In genomic region chr4:112287178-112287974, GRCm38 (mm10) we compare ENCODE assay signal across 18 mouse cellular contexts. TPM values are rescaled to one million over a fixed set of nuclear protein-coding genes. Genes with fewer than 3 reads are reported as not detected.
"Had no signal": no experiment of that assay in that cellular context is flagged by ENCODE, and none has a peak within 500 bp of the region (broad histone marks: within the 10 kb centered on the region; RNA-seq: fewer than 3 reads in every experiment).

No protein-coding gene starts in this region.

- H3K4me1 ChIP-seq: limb, embryonic 12.5 days; liver, embryonic 13.5 days; midbrain, embryonic 10.5 days; midbrain, embryonic 15.5 days had no signal

- ATAC-seq: midbrain, embryonic 15.5 days had no signal

- H3K27ac ChIP-seq: layer of hippocampus, adult 2 months; limb, embryonic 12.5 days; liver, embryonic 13.5 days; midbrain, embryonic 10.5 days; midbrain, embryonic 15.5 days had no signal

- H3K9me3 ChIP-seq: liver, embryonic 13.5 days; midbrain, embryonic 15.5 days had no signal

- H3K4me3 ChIP-seq: layer of hippocampus, adult 2 months; limb, embryonic 12.5 days; liver, embryonic 13.5 days; midbrain, embryonic 10.5 days; midbrain, embryonic 15.5 days had no signal

- H3K36me3 ChIP-seq: limb, embryonic 12.5 days; liver, embryonic 13.5 days; midbrain, embryonic 10.5 days; midbrain, embryonic 15.5 days had no signal

- DNase-seq: kidney, adult 18-20 months; kidney, postnatal 10 days; liver; liver, embryonic 13.5 days; liver, postnatal 0 days; right cerebral cortex, postnatal 25 days; spleen, adult 18-20 months; thymus, postnatal 36 days had no signal

- H3K4me2 ChIP-seq: limb, embryonic 12.5 days; liver, embryonic 13.5 days; midbrain, embryonic 15.5 days had no signal

- H3K27me3 ChIP-seq: limb, embryonic 12.5 days; liver, embryonic 13.5 days; midbrain, embryonic 15.5 days had no signal

- H3K9ac ChIP-seq: limb, embryonic 12.5 days; liver, embryonic 13.5 days; liver, postnatal 0 days; midbrain, embryonic 15.5 days had no signal

RNA-seq across cellular contexts. Expression of gene Skint3, which starts 55.3 kb away (rescaled TPM):
- total RNA-seq: layer of hippocampus, adult 2 months; layer of hippocampus, postnatal 10 days; left cerebral cortex, postnatal 36 days had no signal
- polyA plus RNA-seq: kidney, embryonic 14.5 days; limb, embryonic 12.5 days; liver, embryonic 13.5 days; lung, embryonic 16.5 days; midbrain, embryonic 10.5 days; midbrain, embryonic 15.5 days; neural tube, embryonic 14.5 days; stomach, embryonic 14.5 days had no signal
